Mouse (Mus musculus) monocyte, adult 5-6 weeks (primary cell): ENCODE measurements around the gene Wdr46. TPM values are rescaled to one million over a fixed set of nuclear protein-coding genes. Genes with fewer than 3 reads are reported as not detected.
"Not testable (repeated sequence)": the region's sequence is repeated elsewhere in the genome, so short reads cannot be mapped to it uniquely, and the experiment has no call there.

Source experiments
- ATAC-seq: fragments of 153-309, 156-312 bp; replicated peaks from 2 replicates; pipeline ENCODE4 v1.8.0; 2017; ENCODE audit warnings: mild to moderate bottlenecking; ENCODE audit not compliant: low TSS enrichment, insufficient number of reproducible peaks, severe bottlenecking, poor library complexity, low FRiP score
- total RNA-seq: library from RNA; stranded (forward); fragments of 200-1000, 200-491, 200-594 nt; gene quantifications from 3 replicates; pipeline ENCODE4 v1.2.3, GENCODE M21; 2017

Gene Wdr46
- 11.1 to 17.8 TPM (median 16.3 TPM) in 3 replicates for total RNA-seq

GRCm38 (mm10) chr17:33940206-33940805 lies at the start of gene Wdr46, which contains the start of gene Pfdn6:
Gene Wdr46 (plus strand): TSS chr17:33940660.
Gene Pfdn6 (minus strand): TSS chr17:33940343.
- peak; percentile 81 for ATAC-seq

GRCm38 (mm10) chr17:33891357-33891756 lies 49.1 kb upstream of the Wdr46 start:
- no peak for ATAC-seq

DNA sequence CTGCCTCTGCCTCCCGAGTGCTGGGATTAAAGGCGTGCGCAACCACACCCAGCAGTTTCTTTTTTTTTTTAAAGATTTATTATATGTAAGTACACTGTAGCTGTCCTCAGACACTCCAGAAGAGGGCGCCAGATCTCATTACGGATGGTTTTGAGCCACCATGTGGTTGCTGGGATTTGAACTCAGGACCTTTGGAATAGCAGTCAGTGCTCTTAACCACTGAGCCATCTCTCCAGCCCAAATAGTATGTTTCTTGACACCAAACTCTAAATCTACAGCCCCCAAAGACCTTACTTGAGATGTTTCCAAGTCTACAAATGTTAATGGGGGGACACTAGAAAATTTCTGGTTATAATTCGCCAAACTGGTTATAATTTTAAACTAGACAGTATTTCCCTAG lies 48.6 kb upstream of the Wdr46 start:
- ATAC-seq, result not testable (repeated sequence)

DNA sequence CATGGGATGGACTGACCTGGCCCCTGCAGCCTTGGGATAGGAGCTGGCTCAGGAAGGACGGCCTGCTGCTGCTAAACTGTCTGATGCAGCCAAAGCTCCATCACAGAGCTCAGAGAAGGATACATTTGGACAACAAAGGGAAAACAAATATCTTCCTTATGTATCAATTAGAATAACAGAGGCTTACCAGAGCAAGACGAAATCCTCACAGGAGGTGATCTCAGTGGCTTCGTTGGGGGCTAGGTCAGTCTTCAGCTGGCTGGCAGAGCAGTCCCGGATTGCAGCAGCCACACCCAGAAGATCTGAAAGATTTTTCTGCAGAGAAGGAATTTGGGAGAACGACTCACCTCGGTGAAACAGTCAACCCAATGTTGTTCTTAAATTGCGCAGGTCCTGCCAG lies 48.0 kb upstream of the Wdr46 start:
- no peak for ATAC-seq

- ATAC-seq, result not testable (repeated sequence)
Measured at GRCm38 (mm10) chr17:33893011-33893410, 47.4 kb upstream of the Wdr46 start.

- ATAC-seq, result no peak
Measured at GRCm38 (mm10) chr17:33897114-33897794, 43.2 kb upstream of the Wdr46 start.

DNA sequence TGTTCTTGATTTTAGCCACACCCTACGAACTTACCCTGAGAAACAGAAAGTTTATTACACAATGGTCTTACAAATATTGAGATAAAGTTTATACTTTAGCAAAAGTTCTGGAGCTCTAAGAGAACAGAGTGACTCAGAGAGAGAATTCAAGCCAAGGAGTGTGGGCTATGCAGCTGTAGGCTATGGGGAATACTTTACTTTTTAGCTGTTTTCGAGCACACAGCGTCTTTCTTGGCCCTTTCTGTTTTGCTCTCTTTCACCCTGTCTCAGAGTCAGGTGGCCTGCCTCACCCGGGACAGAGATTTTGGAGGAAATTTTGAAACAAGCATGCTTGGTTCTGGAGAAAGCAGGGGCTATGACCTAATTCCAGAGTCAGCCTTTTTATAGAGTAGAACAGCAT lies 42.3 kb upstream of the Wdr46 start:
- ATAC-seq, result not testable (repeated sequence)

- 0 out of 2 replicates have a peak, but pooled peaks have one; percentile 16 for ATAC-seq
Measured at GRCm38 (mm10) chr17:33899642-33900041, 40.8 kb upstream of the Wdr46 start.

GRCm38 (mm10) chr17:33900281-33900988 lies 40.0 kb upstream of the Wdr46 start:
- no peak for ATAC-seq

DNA sequence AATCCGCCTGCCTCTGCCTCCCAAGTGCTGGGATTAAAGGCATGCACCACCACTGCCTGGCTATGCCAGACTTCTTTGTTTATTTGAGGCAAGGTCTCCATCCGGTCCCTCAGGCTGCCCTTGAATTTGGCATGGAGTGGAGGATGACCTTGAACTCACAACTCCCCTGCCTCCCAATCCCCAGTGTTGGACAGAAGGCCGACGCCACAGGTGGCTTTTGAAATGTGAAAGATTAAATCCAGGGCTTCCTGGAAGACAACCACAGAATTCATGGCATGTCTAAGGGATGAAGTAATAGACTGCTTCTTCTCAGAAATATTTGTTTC lies 39.5 kb upstream of the Wdr46 start:
- no peak for ATAC-seq

GRCm38 (mm10) chr17:33901653-33902052 lies 38.8 kb upstream of the Wdr46 start:
- ATAC-seq, result no peak

DNA sequence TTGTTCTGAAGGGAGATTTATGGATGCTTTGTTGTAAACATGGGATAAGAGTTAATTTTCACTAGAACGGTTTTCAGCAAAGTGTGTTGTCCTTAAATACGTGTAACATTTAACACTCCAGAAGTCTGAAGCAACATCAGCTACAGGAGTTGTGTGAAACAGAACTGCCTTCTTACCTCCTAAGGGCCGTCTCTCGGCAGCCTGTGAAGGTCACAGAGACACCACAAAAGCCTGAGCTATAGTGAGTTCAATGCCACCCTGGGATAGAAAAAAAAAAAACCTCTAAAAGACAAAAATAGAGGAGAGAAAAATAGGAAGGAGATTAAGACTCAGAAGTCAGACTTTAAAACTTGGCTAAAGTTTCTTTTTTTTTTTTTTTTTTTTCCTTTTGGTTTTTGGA lies 38.4 kb upstream of the Wdr46 start:
- ATAC-seq, result no peak

- ATAC-seq, result 0 out of 2 replicates have a peak, but pooled peaks have one; percentile 37
Measured at GRCm38 (mm10) chr17:33902491-33902890, 38.0 kb upstream of the Wdr46 start.

DNA sequence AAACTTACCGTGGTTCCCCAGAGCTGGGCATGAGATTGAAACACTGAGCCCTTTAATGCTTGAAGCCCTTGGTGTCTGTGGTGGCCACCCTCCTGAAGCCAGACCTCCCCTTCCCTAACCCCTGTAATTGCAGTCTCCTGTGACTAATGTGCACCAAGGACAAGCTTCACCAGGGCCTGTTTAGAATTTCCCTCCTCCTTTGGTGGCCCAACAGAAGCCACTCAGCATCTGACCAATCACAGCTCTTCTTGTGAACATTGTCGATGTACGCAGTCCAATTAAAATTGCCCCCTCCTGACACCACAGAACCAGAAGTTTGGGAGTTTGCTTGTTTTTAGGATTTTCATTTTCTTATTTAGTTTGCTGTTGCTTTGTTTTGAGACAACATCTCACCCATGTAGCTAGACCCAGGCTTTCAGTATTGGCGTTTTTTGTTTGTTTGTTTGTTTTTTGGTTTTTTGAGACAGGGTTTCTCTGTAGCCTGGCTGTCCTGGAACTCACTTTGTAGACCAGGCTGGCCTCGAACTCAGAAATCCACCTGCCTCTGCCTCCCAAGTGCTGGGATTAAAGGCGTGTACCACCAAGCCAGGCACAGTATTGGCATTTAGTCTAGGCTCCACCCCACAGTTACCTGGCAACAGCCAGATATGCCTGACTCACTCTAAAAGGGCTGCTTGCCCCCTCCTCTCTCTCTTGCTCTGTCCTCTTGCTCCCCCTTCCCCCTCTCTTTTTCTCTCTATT lies 36.4 kb upstream of the Wdr46 start:
- not testable (repeated sequence) for ATAC-seq

- ATAC-seq, result not testable (repeated sequence)
Measured at GRCm38 (mm10) chr17:33904835-33905234, 35.6 kb upstream of the Wdr46 start, which contains the start of gene Platr17. Gene Platr17 (plus strand): TSS chr17:33905135.

GRCm38 (mm10) chr17:33908331-33909076 lies 32.0 kb upstream of the Wdr46 start:
- no peak; the same call in 1 of the 2 replicates for ATAC-seq

- peak; percentile 88 for ATAC-seq
Measured at GRCm38 (mm10) chr17:33909077-33909868, 31.2 kb upstream of the Wdr46 start, which contains the start of gene Daxx. Gene Daxx (plus strand): TSS chr17:33909414.

DNA sequence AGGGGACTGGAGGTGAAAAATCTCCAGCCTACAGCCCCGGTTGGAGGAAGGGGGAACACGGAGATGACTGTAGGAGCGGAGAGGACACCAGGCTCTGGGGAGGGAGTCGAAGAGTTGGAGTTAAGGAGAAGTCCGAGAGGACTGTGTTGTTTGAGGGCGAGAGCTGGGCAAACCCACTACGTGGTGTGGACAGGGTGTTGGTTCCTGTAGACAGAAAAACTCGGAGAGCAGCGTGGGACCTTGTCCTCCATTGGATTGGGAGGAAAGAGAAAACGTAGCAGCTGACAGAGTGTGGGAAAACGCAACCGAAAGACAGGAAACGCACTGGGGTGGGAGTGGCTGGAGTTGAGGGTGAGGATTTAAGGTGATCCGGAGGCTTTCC lies 30.6 kb upstream of the Wdr46 start:
- ATAC-seq, result peak; percentile 23; the same call in 1 of the 2 replicates
